Comparison of ENCODE assay signal across 27 mouse cellular contexts in the genomic region with DNA sequence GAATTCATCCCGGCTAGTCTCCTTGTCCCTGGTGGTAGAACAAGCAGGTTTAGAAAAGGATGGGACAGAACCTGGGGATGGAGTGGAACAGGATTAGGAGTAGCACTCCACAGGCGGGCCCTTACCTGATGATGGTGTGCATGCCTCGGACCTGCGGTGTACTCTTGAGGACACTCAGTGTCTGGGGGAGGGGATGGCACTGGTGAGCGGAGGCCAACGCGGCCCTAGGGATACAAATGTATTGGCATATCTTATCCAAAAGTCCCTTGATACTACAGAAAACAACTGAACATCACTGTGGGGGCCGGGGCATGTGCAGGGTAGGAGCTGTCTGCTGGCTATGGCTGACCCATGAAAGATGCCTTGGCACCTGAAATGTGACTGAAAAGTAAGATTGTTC. TPM values are rescaled to one million over a fixed set of nuclear protein-coding genes. Genes with fewer than 3 reads are reported as not detected.
DNase-seq lines count a peak whose midpoint lies in the region; ATAC-seq and TF ChIP-seq lines count a peak whose summit lies in the region.
"Had no signal": no experiment of that assay in that cellular context is flagged by ENCODE, and none has a peak within 500 bp of the region (broad histone marks: within the 10 kb centered on the region; RNA-seq: fewer than 3 reads in every experiment).

No protein-coding gene starts in this region.

- ATAC-seq in cerebellum, adult (ENCODE audit: insufficient number of reproducible peaks, low FRiP score, low TSS enrichment): no peak
- no peak for ATAC-seq in liver, embryonic 11.5 days (replicated peaks; ENCODE audit: low FRiP score)
- no peak for ATAC-seq in liver, embryonic 12.5 days
- ATAC-seq: forebrain, embryonic 15.5 days; intestine, embryonic 16.5 days; midbrain, embryonic 16.5 days had no signal

- H3K4me3 ChIP-seq in liver, embryonic 11.5 days (ENCODE audit: low read depth, low read length): no peak overlapping the region
- H3K4me3 ChIP-seq in liver, embryonic 12.5 days: no peak overlapping the region
- 0 out of 2 replicates have a peak overlapping the region, but pooled peaks have one; percentile 1 for H3K4me3 ChIP-seq in E14TG2a.4 (replicated peaks; ENCODE audit: low read length)
- H3K4me3 ChIP-seq: embryonic facial prominence, embryonic 12.5 days; forebrain, embryonic 15.5 days; gastrocnemius, adult 2 months; heart, embryonic 15.5 days; hindbrain, embryonic 13.5 days; liver, embryonic 15.5 days; lung, embryonic 15.5 days; midbrain, embryonic 10.5 days; myocyte; neural tube, embryonic 12.5 days had no signal

- peak; percentile 4 for DNase-seq in adrenal gland, postnatal 14 days
- DNase-seq in adrenal gland, adult (ENCODE audit: inconsistent age in 2 of 2, low spot score in 1 of 2): no peak
- DNase-seq in cerebellum, postnatal 25 days: peak; percentile 15 to 29
- DNase-seq in liver, embryonic 11.5 days (ENCODE audit: low spot score): peak; percentile 32
- DNase-seq: adrenal gland, postnatal 25 days; embryo, embryonic 11 days; gastrocnemius, adult 2 months; heart, postnatal 36 days; kidney, adult 8-10 months; kidney, postnatal 4 days had no signal

- no peaks in the 10 kb centered on the region for H3K9me3 ChIP-seq in liver, embryonic 11.5 days (ENCODE audit: control insufficient read depth, low read length)
- H3K9me3 ChIP-seq in liver, embryonic 12.5 days (replicated peaks): no peaks in the 10 kb centered on the region
- no peaks in the 10 kb centered on the region for H3K9me3 ChIP-seq in E14TG2a.4 (ENCODE audit: low read length)
- H3K9me3 ChIP-seq: embryonic facial prominence, embryonic 12.5 days; forebrain, embryonic 15.5 days; G1E; heart, embryonic 15.5 days; hindbrain, embryonic 13.5 days; liver, embryonic 15.5 days; lung, embryonic 15.5 days; midbrain, embryonic 10.5 days; neural tube, embryonic 12.5 days had no signal

- H3K9ac ChIP-seq in liver, embryonic 11.5 days (ENCODE audit: low read depth, low read length): no peak overlapping the region
- H3K9ac ChIP-seq in liver, embryonic 12.5 days: no peak overlapping the region; the same call in 1 of the 2 replicates
- H3K9ac ChIP-seq: embryonic facial prominence, embryonic 12.5 days; forebrain, embryonic 15.5 days; heart, embryonic 15.5 days; hindbrain, embryonic 13.5 days; liver, embryonic 15.5 days; lung, embryonic 15.5 days; neural tube, embryonic 12.5 days had no signal

- H3K4me2 ChIP-seq in liver, embryonic 11.5 days: no peak overlapping the region
- no peak overlapping the region for H3K4me2 ChIP-seq in liver, embryonic 12.5 days
- H3K4me2 ChIP-seq: embryonic facial prominence, embryonic 12.5 days; forebrain, embryonic 15.5 days; heart, embryonic 15.5 days; hindbrain, embryonic 13.5 days; liver, embryonic 15.5 days; lung, embryonic 15.5 days; neural tube, embryonic 12.5 days had no signal

- TF ChIP-seq CTCF in E14TG2a.4 (conservative IDR thresholded peaks at IDR 0.05; ENCODE audit: low read length): no peak

- peaks cover 5% of the 10 kb centered on the region for H3K36me3 ChIP-seq in liver, embryonic 11.5 days (ENCODE audit: control insufficient read depth, insufficient read depth, low read length)
- peaks cover 34% of the 10 kb centered on the region for H3K36me3 ChIP-seq in liver, embryonic 12.5 days
- H3K36me3 ChIP-seq in E14TG2a.4 (ENCODE audit: insufficient read depth, low read length): peaks cover 14% of the 10 kb centered on the region; the same call in 1 of the 2 replicates

- H3K27ac ChIP-seq in liver, embryonic 11.5 days (ENCODE audit: low read depth, low read length): no peak overlapping the region
- H3K27ac ChIP-seq in liver, embryonic 12.5 days: no peak overlapping the region
- H3K27ac ChIP-seq: embryonic facial prominence, embryonic 12.5 days; forebrain, embryonic 15.5 days; heart, embryonic 15.5 days; hindbrain, embryonic 13.5 days; kidney, postnatal 0 days; liver, embryonic 15.5 days; lung, embryonic 15.5 days; midbrain, embryonic 10.5 days; neural tube, embryonic 12.5 days had no signal

- peaks cover 18% of the 10 kb centered on the region for H3K4me1 ChIP-seq in liver, embryonic 11.5 days (replicated peaks; ENCODE audit: control insufficient read depth, insufficient read depth, low read length)
- H3K4me1 ChIP-seq in liver, embryonic 12.5 days: peaks cover 54% of the 10 kb centered on the region
- peaks cover 14% of the 10 kb centered on the region; the same call in 1 of the 2 replicates for H3K4me1 ChIP-seq in E14TG2a.4 (replicated peaks; ENCODE audit: low read depth, low read length)
- H3K4me1 ChIP-seq: embryonic facial prominence, embryonic 12.5 days; forebrain, embryonic 15.5 days; hindbrain, embryonic 13.5 days; lung, embryonic 15.5 days; neural tube, embryonic 12.5 days had no signal

- 89% methylated on average over 8 of the region's 8 CpGs for WGBS in liver, embryonic 11.5 days
- 90% methylated on average over 8 of the region's 8 CpGs for WGBS in liver, embryonic 12.5 days (ENCODE audit: insufficient replicate concordance)

- no peaks in the 10 kb centered on the region for H3K27me3 ChIP-seq in liver, embryonic 11.5 days (replicated peaks; ENCODE audit: control insufficient read depth, insufficient read depth, low read length)
- no peaks in the 10 kb centered on the region for H3K27me3 ChIP-seq in liver, embryonic 12.5 days (replicated peaks)
- no peaks in the 10 kb centered on the region for H3K27me3 ChIP-seq in E14TG2a.4 (ENCODE audit: insufficient read depth, low read length)
- H3K27me3 ChIP-seq: CH12.LX; embryonic facial prominence, embryonic 12.5 days; forebrain, embryonic 15.5 days; heart, embryonic 15.5 days; hindbrain, embryonic 13.5 days; liver, embryonic 15.5 days; lung, embryonic 15.5 days; neural tube, embryonic 12.5 days had no signal

RNA-seq across cellular contexts. Expression of a gene that starts 14.3 kb away (rescaled TPM):
- total RNA-seq in adrenal gland, postnatal 14 days (2021): 68.8 and 77.5 TPM in 2 replicates
- 44.5 and 51.2 TPM in 2 replicates for polyA plus RNA-seq in liver, embryonic 11.5 days (2014; fragmentation: Nextera tagmentation; extraction: Ambion mirVana)
- polyA plus RNA-seq in liver, embryonic 12.5 days (2016; fragmentation: Nextera tagmentation; extraction: Ambion mirVana): 30.7 and 32.7 TPM in 2 replicates

RNA-seq across cellular contexts. Expression of a gene that starts 21.3 kb away (rescaled TPM):
- total RNA-seq in adrenal gland, postnatal 14 days (2021): 59.4 and 60.0 TPM in 2 replicates
- polyA plus RNA-seq in liver, embryonic 11.5 days (2014; fragmentation: Nextera tagmentation; extraction: Ambion mirVana): 63.0 and 68.5 TPM in 2 replicates
- polyA plus RNA-seq in liver, embryonic 12.5 days (2016; fragmentation: Nextera tagmentation; extraction: Ambion mirVana): 45.6 and 48.2 TPM in 2 replicates

RNA-seq across cellular contexts. Expression of a gene that starts 22.2 kb away (rescaled TPM):
- total RNA-seq in adrenal gland, postnatal 14 days (2021): 57.3 and 67.7 TPM in 2 replicates
- 31.2 and 33.9 TPM in 2 replicates for polyA plus RNA-seq in liver, embryonic 11.5 days (2014; fragmentation: Nextera tagmentation; extraction: Ambion mirVana)
- 22.2 and 23.4 TPM in 2 replicates for polyA plus RNA-seq in liver, embryonic 12.5 days (2016; fragmentation: Nextera tagmentation; extraction: Ambion mirVana)

RNA-seq across cellular contexts. Expression of a gene that starts 28.6 kb away (rescaled TPM):
- total RNA-seq in adrenal gland, postnatal 14 days (2021): 8.5 and 11.8 TPM in 2 replicates
- polyA plus RNA-seq in liver, embryonic 11.5 days (2014; fragmentation: Nextera tagmentation; extraction: Ambion mirVana): 6.2 and 6.8 TPM in 2 replicates
- 2.8 and 3.0 TPM in 2 replicates for polyA plus RNA-seq in liver, embryonic 12.5 days (2016; fragmentation: Nextera tagmentation; extraction: Ambion mirVana)

RNA-seq across cellular contexts. Expression of a gene that starts 50.1 kb away (rescaled TPM):
- 77.3 and 89.9 TPM in 2 replicates for total RNA-seq in adrenal gland, postnatal 14 days (2021)
- 61.1 and 65.6 TPM in 2 replicates for polyA plus RNA-seq in liver, embryonic 11.5 days (2014; fragmentation: Nextera tagmentation; extraction: Ambion mirVana)
- polyA plus RNA-seq in liver, embryonic 12.5 days (2016; fragmentation: Nextera tagmentation; extraction: Ambion mirVana): 43.6 and 45.0 TPM in 2 replicates

Comparison
In these comparisons a context has a peak if more than half of its experiments do, and no peak if none do; other contexts are left out.
1. DNase-seq: peak in adrenal gland, postnatal 14 days (single experiment), cerebellum, postnatal 25 days (2 of 2) and liver, embryonic 11.5 days (single experiment); none in adrenal gland, adult (0 of 2).